Mouse (Mus musculus) intestine, embryonic 14.5 days (tissue): Measurements from ENCODE around the gene Col4a1. TPM values are rescaled to one million over a fixed set of nuclear protein-coding genes. Genes with fewer than 3 reads are reported as not detected.

ENCODE experiments used
- ATAC-seq: fragments of 200-750 bp; cut with Nextera tagmentation; replicated peaks from 2 replicates; pipeline ENCODE4 v1.8.0; 2017; ENCODE audit warnings: low read depth, moderate number of reproducible peaks, moderate TSS enrichment, moderate library complexity; ENCODE audit not compliant: low FRiP score, low TSS enrichment
- DNase-seq: peaks from one replicate; pipeline ENCODE4 v3.0.0-alpha.2; 2018; ENCODE audit warnings: low spot score
- H3K27ac ChIP-seq: fragments of 300-500 bp; sonication (generic); 2 replicates; pipeline ENCODE4 v1.5.1; 2014; ENCODE audit warnings: low read depth, mild to moderate bottlenecking, control low read depth
- H3K27me3 ChIP-seq: fragments of 300-500 bp; sonication (generic); replicated peaks from 2 replicates; pipeline ENCODE4 v1.6.1; 2014; ENCODE audit warnings: low read length, control low read depth; ENCODE audit not compliant: control insufficient read depth, insufficient read depth
- H3K36me3 ChIP-seq: fragments of 300-500 bp; sonication (generic); 2 replicates; pipeline ENCODE4 v1.6.1; 2014; ENCODE audit warnings: low read length, control low read depth; ENCODE audit not compliant: control insufficient read depth, insufficient read depth
- H3K4me1 ChIP-seq: fragments of 300-500 bp; sonication (generic); replicated peaks from 2 replicates; pipeline ENCODE4 v1.6.1; 2014; ENCODE audit warnings: low read length, control low read depth, mixed read lengths; ENCODE audit not compliant: control insufficient read depth, insufficient read depth
- H3K4me2 ChIP-seq: fragments of 300-500 bp; sonication (generic); 2 replicates; pipeline ENCODE4 v1.6.1; 2014; ENCODE audit warnings: low read length
- H3K4me3 ChIP-seq: fragments of 300-500 bp; sonication (generic); 2 replicates; pipeline ENCODE4 v1.5.1; 2014; ENCODE audit warnings: low read depth, low read length, control low read depth, mixed read lengths
- H3K9ac ChIP-seq: fragments of 300-500 bp; sonication (generic); 2 replicates; pipeline ENCODE4 v1.6.1; 2014; ENCODE audit warnings: mild to moderate bottlenecking, low read length
- H3K9me3 ChIP-seq: fragments of 300-500 bp; sonication (generic); 2 replicates; pipeline ENCODE4 v1.6.1; 2016; ENCODE audit warnings: low read length, control low read depth; ENCODE audit not compliant: control insufficient read depth
- WGBS: fragments of 180-500 bp; shearing (Covaris S2); extraction: QIAGEN DNeasy Blood & Tissue Kit; methylation state at CpG from one replicate; pipeline ENCODE4 v1.1.7; 2014; 5-methylcytosine and 5-hydroxymethylcytosine counted together
- polyA plus RNA-seq: library from polyadenylated mRNA; unstranded; fragments of >200 nt; fragmentation: Nextera tagmentation; extraction: Ambion mirVana; gene quantifications from 2 replicates; pipeline ENCODE4 v1.2.1, GENCODE M21; 2014

Gene Col4a1
- polyA plus RNA-seq, 1 experiment from 2014 or later = 228 TPM

GRCm38 (mm10) chr8:11276286-11276685 is 36.3 kb downstream of the Col4a1 start:
- DNase-seq (no peak), ATAC-seq (no peak)
- H3K9ac ChIP-seq = no peak overlapping the region
- 60% methylated on average over 6 of the region's 6 CpGs for WGBS
- no peaks in the 10 kb centered on the region for H3K9me3 ChIP-seq
- H3K4me1 ChIP-seq = peaks cover 36% of the 10 kb centered on the region
- no peak overlapping the region for H3K4me2 ChIP-seq
- H3K27ac ChIP-seq = peak overlapping the region; percentile 39; the same call in 1 of the 2 replicates
- no peaks in the 10 kb centered on the region for H3K36me3 ChIP-seq
- H3K4me3 ChIP-seq = no peak overlapping the region
- no peaks in the 10 kb centered on the region for H3K27me3 ChIP-seq

- H3K27ac ChIP-seq = no peak overlapping the region
- no peak for ATAC-seq
- no peaks in the 10 kb centered on the region for H3K27me3 ChIP-seq
Observed at GRCm38 (mm10) chr8:11274415-11274814, 38.2 kb downstream of the Col4a1 start.

GRCm38 (mm10) chr8:11273506-11274158 is 39.0 kb downstream of the Col4a1 start:
- no peak overlapping the region for H3K27ac ChIP-seq
- no peak overlapping the region for H3K4me3 ChIP-seq
- no peaks in the 10 kb centered on the region for H3K9me3 ChIP-seq
- ATAC-seq (no peak), DNase-seq (no peak)
- no peak overlapping the region for H3K9ac ChIP-seq
- peaks cover 33% of the 10 kb centered on the region for H3K4me1 ChIP-seq
- no peak overlapping the region for H3K4me2 ChIP-seq
- no peaks in the 10 kb centered on the region for H3K36me3 ChIP-seq
- H3K27me3 ChIP-seq = no peaks in the 10 kb centered on the region
- WGBS = 90% methylated on average over 15 of the region's 15 CpGs

More at GRCm38 (mm10) chr8:11274415-11274814, 38.2 kb downstream of the Col4a1 start:
- WGBS = 77% methylated on average over 7 of the region's 7 CpGs
- Histone ChIP-seq H3K4me3 (no peak overlapping the region), H3K4me2 (no peak overlapping the region), H3K9ac (no peak overlapping the region), H3K4me1 (peaks cover 35% of the 10 kb centered on the region), H3K36me3 (no peaks in the 10 kb centered on the region), H3K9me3 (no peaks in the 10 kb centered on the region)
- no peak for DNase-seq

GRCm38 (mm10) chr8:11272205-11272604 is 40.4 kb downstream of the Col4a1 start:
- no peak overlapping the region for H3K4me3 ChIP-seq
- no peak overlapping the region for H3K9ac ChIP-seq
- H3K27me3 ChIP-seq = no peaks in the 10 kb centered on the region
- no peak for DNase-seq
- no peaks in the 10 kb centered on the region for H3K9me3 ChIP-seq
- no peak overlapping the region for H3K4me2 ChIP-seq
- no peak overlapping the region for H3K27ac ChIP-seq
- 60% methylated on average over 6 of the region's 6 CpGs for WGBS
- H3K36me3 ChIP-seq = no peaks in the 10 kb centered on the region
- peaks cover 29% of the 10 kb centered on the region for H3K4me1 ChIP-seq
- ATAC-seq = no peak

GRCm38 (mm10) chr8:11270826-11271225 is 41.8 kb downstream of the Col4a1 start:
- 73% methylated on average over 6 of the region's 6 CpGs for WGBS
- DNase-seq = no peak
- no peak for ATAC-seq
- Histone ChIP-seq H3K9me3 (no peaks in the 10 kb centered on the region), H3K27ac (no peak overlapping the region), H3K4me2 (no peak overlapping the region), H3K36me3 (0 out of 2 replicates have a peak, but pooled peaks cover 3% of the 10 kb centered on the region), H3K9ac (no peak overlapping the region), H3K27me3 (no peaks in the 10 kb centered on the region), H3K4me3 (no peak overlapping the region), H3K4me1 (peaks cover 19% of the 10 kb centered on the region; the same call in 1 of the 2 replicates)

GRCm38 (mm10) chr8:11268753-11269152 is 43.9 kb downstream of the Col4a1 start:
- no peak overlapping the region for H3K9ac ChIP-seq
- H3K4me3 ChIP-seq = no peak overlapping the region
- H3K4me1 ChIP-seq = peaks cover 24% of the 10 kb centered on the region
- 64% methylated on average over 6 of the region's 6 CpGs for WGBS
- 0 out of 2 replicates have a peak, but pooled peaks cover 3% of the 10 kb centered on the region for H3K36me3 ChIP-seq
- no peak for ATAC-seq
- no peaks in the 10 kb centered on the region for H3K9me3 ChIP-seq
- no peak overlapping the region for H3K27ac ChIP-seq
- no peaks in the 10 kb centered on the region for H3K27me3 ChIP-seq
- no peak for DNase-seq
- H3K4me2 ChIP-seq = no peak overlapping the region

- Histone ChIP-seq H3K9ac (no peak overlapping the region), H3K4me1 (peaks cover 35% of the 10 kb centered on the region), H3K27ac (no peak overlapping the region), H3K4me2 (no peak overlapping the region), H3K4me3 (no peak overlapping the region), H3K36me3 (0 out of 2 replicates have a peak, but pooled peaks cover 3% of the 10 kb centered on the region), H3K27me3 (no peaks in the 10 kb centered on the region), H3K9me3 (no peaks in the 10 kb centered on the region)
- ATAC-seq (no peak), DNase-seq (no peak)
- 77% methylated on average over 2 of the region's 2 CpGs for WGBS
Observed at GRCm38 (mm10) chr8:11266471-11266870, 46.2 kb downstream of the Col4a1 start.

GRCm38 (mm10) chr8:11265971-11266370 is 46.7 kb downstream of the Col4a1 start:
- 0 out of 2 replicates have a peak, but pooled peaks cover 3% of the 10 kb centered on the region for H3K36me3 ChIP-seq
- no peaks in the 10 kb centered on the region for H3K27me3 ChIP-seq
- no peaks in the 10 kb centered on the region for H3K9me3 ChIP-seq
- no peak overlapping the region for H3K4me3 ChIP-seq
- H3K4me1 ChIP-seq = peaks cover 35% of the 10 kb centered on the region
- H3K4me2 ChIP-seq = no peak overlapping the region
- H3K9ac ChIP-seq = no peak overlapping the region
- ATAC-seq (no peak), DNase-seq (no peak)
- 83% methylated on average over 3 of the region's 3 CpGs for WGBS
- H3K27ac ChIP-seq = no peak overlapping the region

DNA sequence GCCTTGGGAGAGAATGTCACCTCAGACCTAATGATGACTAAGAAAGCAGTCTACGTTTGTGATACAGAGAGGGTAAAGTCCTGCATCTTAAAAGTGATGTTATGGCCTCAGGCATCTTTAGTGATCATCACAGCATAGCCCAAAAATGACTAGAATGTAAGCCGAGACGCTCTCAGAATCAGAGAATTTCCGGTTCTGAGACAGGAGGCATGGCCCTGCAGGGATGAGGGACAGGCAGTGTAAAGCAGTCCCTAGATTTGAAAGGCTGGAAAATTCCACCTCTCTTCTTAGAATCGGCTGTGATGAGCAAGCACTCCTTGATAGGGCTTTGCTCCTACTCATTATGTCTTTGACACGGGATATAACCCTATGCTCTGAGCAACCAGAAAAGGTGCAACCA is 48.8 kb downstream of the Col4a1 start:
- WGBS = 78% methylated on average over 6 of the region's 6 CpGs
- H3K9me3 ChIP-seq = no peaks in the 10 kb centered on the region
- no peak overlapping the region for H3K27ac ChIP-seq
- peaks cover 44% of the 10 kb centered on the region for H3K4me1 ChIP-seq
- H3K4me3 ChIP-seq = no peak overlapping the region
- no peak overlapping the region for H3K9ac ChIP-seq
- H3K4me2 ChIP-seq = no peak overlapping the region
- ATAC-seq = no peak
- H3K36me3 ChIP-seq = 0 out of 2 replicates have a peak, but pooled peaks cover 3% of the 10 kb centered on the region
- DNase-seq = no peak
- no peaks in the 10 kb centered on the region for H3K27me3 ChIP-seq
